Mouse (Mus musculus) intestine, embryonic 16.5 days (tissue): Measurements from ENCODE around the gene 1190005I06Rik. TPM values are rescaled to one million over a fixed set of nuclear protein-coding genes. Genes with fewer than 3 reads are reported as not detected.

ENCODE experiments used
- ATAC-seq: fragments of 200-750 bp; cut with Nextera tagmentation; 2 replicates; pipeline ENCODE4 v1.8.0; 2017; ENCODE audit warnings: moderate TSS enrichment, moderate library complexity
- H3K27ac ChIP-seq: fragments of 300-500 bp; sonication (generic); 2 replicates; pipeline ENCODE4 v1.5.1; 2014; ENCODE audit warnings: mild to moderate bottlenecking, low read length
- H3K27me3 ChIP-seq: fragments of 300-500 bp; sonication (generic); replicated peaks from 2 replicates; pipeline ENCODE4 v1.6.1; 2014; ENCODE audit warnings: low read length, control low read depth, mixed read lengths; ENCODE audit not compliant: control insufficient read depth, insufficient read depth
- H3K36me3 ChIP-seq: fragments of 300-500 bp; sonication (generic); 2 replicates; pipeline ENCODE4 v1.6.1; 2014; ENCODE audit warnings: low read length, control low read depth; ENCODE audit not compliant: control insufficient read depth, insufficient read depth
- H3K4me1 ChIP-seq: fragments of 300-500 bp; sonication (generic); 2 replicates; pipeline ENCODE4 v1.6.1; 2014; ENCODE audit warnings: low read length, control low read depth, mixed read lengths; ENCODE audit not compliant: control insufficient read depth, insufficient read depth
- H3K4me2 ChIP-seq: fragments of 300-500 bp; sonication (generic); 2 replicates; pipeline ENCODE4 v1.6.1; 2014; ENCODE audit warnings: low read depth, low read length, control low read depth
- H3K4me3 ChIP-seq: fragments of 300-500 bp; sonication (generic); 2 replicates; pipeline ENCODE4 v1.5.1; 2014; ENCODE audit warnings: mild to moderate bottlenecking, low read length
- H3K9ac ChIP-seq: fragments of 300-500 bp; sonication (generic); 2 replicates; pipeline ENCODE4 v1.6.1; 2014; ENCODE audit warnings: low read depth, low read length
- H3K9me3 ChIP-seq: fragments of 300-500 bp; sonication (generic); 2 replicates; pipeline ENCODE4 v1.6.1; 2016; ENCODE audit warnings: low read length, control low read depth; ENCODE audit not compliant: control insufficient read depth
- WGBS: fragments of 180-500 bp; shearing (Covaris S2); extraction: QIAGEN DNeasy Blood & Tissue Kit; methylation state at CpG from one replicate; pipeline ENCODE4 v1.1.7; 2014; 5-methylcytosine and 5-hydroxymethylcytosine counted together
- polyA plus RNA-seq: library from polyadenylated mRNA; unstranded; fragments of >200 nt; fragmentation: Nextera tagmentation; extraction: Ambion mirVana; gene quantifications from 2 replicates; pipeline ENCODE4 v1.2.1, GENCODE M21; 2015

Gene 1190005I06Rik
- polyA plus RNA-seq: 1.8 and 1.9 TPM in 2 replicates

DNA sequence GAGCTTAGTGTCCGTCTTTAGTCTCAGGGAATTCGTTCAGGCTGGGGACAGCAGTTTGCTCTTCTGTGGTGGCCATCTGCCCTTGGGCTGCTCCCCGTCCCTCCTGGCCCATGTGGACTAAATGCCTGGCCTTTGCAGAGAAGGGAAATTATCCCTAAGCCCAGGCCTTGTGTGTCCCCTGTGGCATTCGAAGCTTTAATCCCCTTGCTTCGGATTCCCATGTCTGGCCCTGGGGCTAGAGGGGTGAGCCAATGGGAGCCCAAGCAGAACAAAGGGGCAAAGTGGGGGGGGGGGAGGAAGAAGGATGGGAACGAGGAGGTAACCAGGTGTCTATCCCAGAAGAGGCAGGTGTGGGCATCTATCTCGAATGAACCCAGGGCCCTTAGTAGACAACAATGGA, at the start of gene 1190005I06Rik:
Gene 1190005I06Rik (minus strand): TSS at position 101 of the 400 bp plus-strand sequence.
- H3K9ac ChIP-seq: no peak within 1 kb of the TSS
- no peak within 1 kb of the TSS for H3K4me3 ChIP-seq
- 58% methylated on average over 7 of the region's 7 CpGs for WGBS
- no peaks in the 10 kb centered on the region for H3K4me1 ChIP-seq
- H3K4me2 ChIP-seq: no peak within 1 kb of the TSS
- no peaks in the 10 kb centered on the region for H3K27me3 ChIP-seq
- H3K27ac ChIP-seq: no peak within 1 kb of the TSS
- H3K36me3 ChIP-seq: no peaks in the 10 kb centered on the region
- no peaks in the 10 kb centered on the region for H3K9me3 ChIP-seq
- no peak for ATAC-seq

- H3K4me3 ChIP-seq: no peak overlapping the region
- H3K4me2 ChIP-seq: no peak overlapping the region
- H3K27ac ChIP-seq: peak overlapping the region; percentile 75
- 0 out of 2 replicates have a peak overlapping the region, but pooled peaks have one; percentile 29 for H3K9ac ChIP-seq
- WGBS: 43% methylated on average over 13 of the region's 13 CpGs
- ATAC-seq: 0 out of 2 replicates have a peak, but pooled peaks have one; percentile 16
- no peaks in the 10 kb centered on the region for H3K27me3 ChIP-seq
- peaks cover 46% of the 10 kb centered on the region for H3K4me1 ChIP-seq
- no peaks in the 10 kb centered on the region for H3K9me3 ChIP-seq
- H3K36me3 ChIP-seq: no peaks in the 10 kb centered on the region
Observed at GRCm38 (mm10) chr8:120696401-120697153, 49.1 kb upstream of the 1190005I06Rik start.

GRCm38 (mm10) chr8:120693861-120694493, 46.5 kb upstream of the 1190005I06Rik start:
- no peaks in the 10 kb centered on the region for H3K9me3 ChIP-seq
- peaks cover 44% of the 10 kb centered on the region for H3K4me1 ChIP-seq
- peak overlapping the region; percentile 52 for H3K4me2 ChIP-seq
- H3K9ac ChIP-seq: peak overlapping the region; percentile 42
- H3K27me3 ChIP-seq: no peaks in the 10 kb centered on the region
- peak overlapping the region; percentile 27; the same call in 1 of the 2 replicates for H3K4me3 ChIP-seq
- peak overlapping the region; percentile 91 for H3K27ac ChIP-seq
- 11% methylated on average over 22 of the region's 22 CpGs for WGBS
- no peaks in the 10 kb centered on the region for H3K36me3 ChIP-seq
- peak; percentile 84 for ATAC-seq

- ATAC-seq: 0 out of 2 replicates have a peak, but pooled peaks have one; percentile 29
Observed at GRCm38 (mm10) chr8:120692934-120693333, 45.5 kb upstream of the 1190005I06Rik start.

GRCm38 (mm10) chr8:120688511-120688910, 41.1 kb upstream of the 1190005I06Rik start:
- WGBS: 89% methylated on average over 7 of the region's 7 CpGs
- Histone ChIP-seq H3K27me3 (no peaks in the 10 kb centered on the region), H3K27ac (no peak overlapping the region), H3K9me3 (no peaks in the 10 kb centered on the region), H3K4me2 (no peak overlapping the region), H3K36me3 (no peaks in the 10 kb centered on the region), H3K9ac (no peak overlapping the region), H3K4me1 (peaks cover 24% of the 10 kb centered on the region), H3K4me3 (no peak overlapping the region)
- ATAC-seq: no peak

More at GRCm38 (mm10) chr8:120692934-120693333, 45.5 kb upstream of the 1190005I06Rik start:
- no peak overlapping the region for H3K27ac ChIP-seq
- no peaks in the 10 kb centered on the region for H3K27me3 ChIP-seq
- H3K9me3 ChIP-seq: no peaks in the 10 kb centered on the region
- H3K4me1 ChIP-seq: peaks cover 36% of the 10 kb centered on the region
- no peaks in the 10 kb centered on the region for H3K36me3 ChIP-seq
- no peak overlapping the region for H3K4me3 ChIP-seq
- H3K9ac ChIP-seq: peak overlapping the region; percentile 31; the same call in 1 of the 2 replicates
- WGBS: 41% methylated on average over 4 of the region's 4 CpGs
- H3K4me2 ChIP-seq: no peak overlapping the region

DNA sequence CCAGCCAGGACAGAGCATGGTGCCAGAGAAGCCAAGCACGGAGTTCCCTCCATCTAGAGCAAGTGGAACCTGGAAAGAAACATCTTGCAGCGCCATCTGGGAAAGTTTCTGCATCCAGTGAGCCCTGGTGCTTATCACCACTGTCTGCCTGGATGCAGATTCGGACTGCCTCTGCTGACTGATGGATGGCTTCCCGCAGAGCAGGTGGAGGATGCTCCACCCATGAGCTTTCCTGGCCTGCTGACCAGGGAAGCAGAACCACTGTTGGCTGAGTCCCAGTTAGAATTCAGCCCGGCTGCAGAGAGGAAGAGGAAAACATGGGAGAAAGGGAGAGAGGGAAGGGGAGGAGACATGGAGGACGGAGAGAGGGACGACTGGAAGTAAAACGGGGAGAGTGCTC, 40.4 kb upstream of the 1190005I06Rik start:
- Histone ChIP-seq H3K4me2 (no peak overlapping the region), H3K27me3 (no peaks in the 10 kb centered on the region), H3K4me3 (no peak overlapping the region), H3K9me3 (no peaks in the 10 kb centered on the region), H3K27ac (no peak overlapping the region), H3K4me1 (peaks cover 20% of the 10 kb centered on the region), H3K36me3 (no peaks in the 10 kb centered on the region), H3K9ac (no peak overlapping the region)
- 55% methylated on average over 8 of the region's 8 CpGs for WGBS
- no peak for ATAC-seq

- no peaks in the 10 kb centered on the region for H3K27me3 ChIP-seq
- no peak overlapping the region for H3K4me3 ChIP-seq
- no peaks in the 10 kb centered on the region for H3K36me3 ChIP-seq
- no peak overlapping the region for H3K9ac ChIP-seq
- H3K4me2 ChIP-seq: no peak overlapping the region
- WGBS: 85% methylated on average over 5 of the region's 5 CpGs
- no peak for ATAC-seq
- no peak overlapping the region for H3K27ac ChIP-seq
- no peaks in the 10 kb centered on the region for H3K9me3 ChIP-seq
- peaks cover 20% of the 10 kb centered on the region for H3K4me1 ChIP-seq
Observed at GRCm38 (mm10) chr8:120686576-120686975, 39.1 kb upstream of the 1190005I06Rik start.

DNA sequence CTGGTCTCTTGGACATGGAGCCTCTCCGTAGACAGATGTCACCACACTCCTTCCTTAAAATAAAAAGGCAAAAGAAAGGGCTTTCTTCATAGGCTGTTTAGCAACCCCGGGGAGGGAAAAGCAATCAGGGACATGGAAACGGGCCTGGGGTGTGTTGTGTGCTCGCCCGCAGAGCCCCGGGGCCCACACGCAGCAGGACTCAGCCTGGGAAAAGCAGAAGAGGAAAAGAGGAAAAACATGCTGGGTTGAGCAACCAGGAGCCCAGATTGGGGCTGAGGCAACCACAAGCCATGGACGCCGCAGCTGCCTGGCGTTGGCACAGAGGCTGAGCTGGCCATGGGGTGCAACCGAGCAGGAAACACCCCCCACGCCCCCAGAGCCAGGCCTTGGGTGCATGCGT, 38.6 kb upstream of the 1190005I06Rik start:
- H3K36me3 ChIP-seq: no peaks in the 10 kb centered on the region
- no peaks in the 10 kb centered on the region for H3K27me3 ChIP-seq
- H3K4me3 ChIP-seq: no peak overlapping the region
- peaks cover 20% of the 10 kb centered on the region for H3K4me1 ChIP-seq
- no peak for ATAC-seq
- no peaks in the 10 kb centered on the region for H3K9me3 ChIP-seq
- no peak overlapping the region for H3K4me2 ChIP-seq
- H3K9ac ChIP-seq: peak overlapping the region; percentile 54; the same call in 1 of the 2 replicates
- WGBS: 81% methylated on average over 13 of the region's 13 CpGs
- H3K27ac ChIP-seq: peak overlapping the region; percentile 95; the same call in 1 of the 2 replicates

DNA sequence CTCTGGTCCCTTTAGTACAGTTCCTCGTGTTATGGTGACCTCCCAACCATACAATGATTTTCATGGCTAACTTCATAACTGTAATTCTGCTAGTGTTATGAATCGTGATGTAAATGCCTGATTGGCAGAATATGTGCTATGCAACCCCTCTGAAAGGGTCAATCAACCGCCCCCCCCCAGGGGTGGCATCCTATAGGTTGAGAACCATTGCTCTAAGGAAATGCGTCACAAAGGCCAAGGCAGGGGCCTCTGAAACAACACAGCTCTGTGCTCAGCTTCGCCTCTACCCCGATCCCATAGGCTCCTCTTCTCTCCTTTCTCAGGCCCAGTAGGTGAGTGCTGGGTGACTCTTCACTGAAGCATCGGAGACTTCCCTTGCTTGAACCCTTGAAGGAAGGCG, 38.2 kb upstream of the 1190005I06Rik start:
- no peaks in the 10 kb centered on the region for H3K9me3 ChIP-seq
- 83% methylated on average over 8 of the region's 8 CpGs for WGBS
- no peaks in the 10 kb centered on the region for H3K36me3 ChIP-seq
- peaks cover 20% of the 10 kb centered on the region for H3K4me1 ChIP-seq
- ATAC-seq: no peak
- peak overlapping the region; percentile 95 for H3K27ac ChIP-seq
- peak overlapping the region; percentile 4; the same call in 1 of the 2 replicates for H3K4me2 ChIP-seq
- H3K9ac ChIP-seq: peak overlapping the region; percentile 54
- H3K4me3 ChIP-seq: no peak overlapping the region
- H3K27me3 ChIP-seq: no peaks in the 10 kb centered on the region
